Mouse (Mus musculus): ENCODE data around the gene Slc25a47. TPM values are rescaled to one million over a fixed set of nuclear protein-coding genes. Genes with fewer than 3 reads are reported as not detected.
A peak's percentile ranks its signal among the peaks of the same experiment; 100 is the strongest.

Gene Slc25a47
- total RNA-seq (2021): 1 to 10 TPM; 8.4 to 9.3 TPM

GRCm38 (mm10) chr12:108835840-108836409, at the start of gene Slc25a47, which contains the start of gene Slc25a29:
Gene Slc25a47 (plus strand): TSS chr12:108836046.
Gene Slc25a29 (minus strand): TSS chr12:108835883.
- DNase-seq (ENCODE audit: extremely low spot score in 1 of 2, low spot score in 2 of 2): peak; percentile 95 to 98
- intact Hi-C loops (cut with DNase I): loop anchor here (5.0 kb wide), 1 partner anchor 44 kb away; the partner anchor contains the start of gene Yy1

GRCm38 (mm10) chr12:108787329-108787728, 48.5 kb upstream of the Slc25a47 start:
- no peak for DNase-seq (ENCODE audit: extremely low spot score in 1 of 2, low spot score in 2 of 2)
- intact Hi-C loops (cut with DNase I): no loop called here

- peak; percentile 73 to 91 for DNase-seq (ENCODE audit: extremely low spot score in 1 of 2, low spot score in 2 of 2)
- intact Hi-C loops (cut with DNase I): loop anchor here (5.0 kb wide), 1 partner anchor 45 kb away; the partner anchor contains the start of genes Slc25a29 and Slc25a47
These were observed 43.7 kb upstream of the Slc25a47 start for GRCm38 (mm10) chr12:108792152-108792545.

GRCm38 (mm10) chr12:108792546-108793452, 43.0 kb upstream of the Slc25a47 start, which contains the start of gene Yy1:
Gene Yy1 (plus strand): TSS chr12:108792973.
- DNase-seq (ENCODE audit: extremely low spot score in 1 of 2, low spot score in 2 of 2): peak; percentile 96 to 100
- intact Hi-C loops (cut with DNase I): loop anchor here (5.0 kb wide), 1 partner anchor 45 kb away; the partner anchor contains the start of genes Slc25a29 and Slc25a47

GRCm38 (mm10) chr12:108793453-108793941, 42.3 kb upstream of the Slc25a47 start:
- intact Hi-C loops (cut with DNase I): loop anchor here (5.0 kb wide), 1 partner anchor 44 kb away; the partner anchor contains the start of genes Slc25a29 and Slc25a47
- peak; percentile 20 to 70 for DNase-seq (ENCODE audit: extremely low spot score in 1 of 2, low spot score in 2 of 2)

- DNase-seq (ENCODE audit: extremely low spot score in 1 of 2, low spot score in 2 of 2): peak; percentile 52 to 91
- intact Hi-C loops (cut with DNase I): loop anchor here (5.0 kb wide), 1 partner anchor 43 kb away; the partner anchor contains the start of genes Slc25a29 and Slc25a47
These were observed 41.7 kb upstream of the Slc25a47 start for GRCm38 (mm10) chr12:108794078-108794711.

GRCm38 (mm10) chr12:108794979-108795537, 40.8 kb upstream of the Slc25a47 start:
- intact Hi-C loops (cut with DNase I): loop anchor here (5.0 kb wide), 1 partner anchor 42 kb away; the partner anchor contains the start of genes Slc25a29 and Slc25a47
- no peak for DNase-seq (ENCODE audit: extremely low spot score in 1 of 2, low spot score in 2 of 2)

- DNase-seq (ENCODE audit: extremely low spot score in 1 of 2, low spot score in 2 of 2): no peak
- intact Hi-C loops (cut with DNase I): no loop called here
These were observed 34.2 kb upstream of the Slc25a47 start for GRCm38 (mm10) chr12:108801613-108802012.

GRCm38 (mm10) chr12:108804388-108804787, 31.5 kb upstream of the Slc25a47 start:
- intact Hi-C loops (cut with DNase I): no loop called here
- no peak for DNase-seq (ENCODE audit: extremely low spot score in 1 of 2, low spot score in 2 of 2)

GRCm38 (mm10) chr12:108808465-108808864, 27.4 kb upstream of the Slc25a47 start:
- intact Hi-C loops (cut with DNase I): no loop called here
- no peak for DNase-seq (ENCODE audit: extremely low spot score in 1 of 2, low spot score in 2 of 2)

- intact Hi-C loops (cut with DNase I): no loop called here
- no peak for DNase-seq (ENCODE audit: extremely low spot score in 1 of 2, low spot score in 2 of 2)
These were observed 26.1 kb upstream of the Slc25a47 start for GRCm38 (mm10) chr12:108809771-108810170.

GRCm38 (mm10) chr12:108810309-108810708, 25.5 kb upstream of the Slc25a47 start:
- intact Hi-C loops (cut with DNase I): no loop called here
- DNase-seq (ENCODE audit: extremely low spot score in 1 of 2, low spot score in 2 of 2): no peak

- DNase-seq (ENCODE audit: extremely low spot score in 1 of 2, low spot score in 2 of 2): no peak
- intact Hi-C loops (cut with DNase I): no loop called here
These were observed 24.7 kb upstream of the Slc25a47 start for GRCm38 (mm10) chr12:108811133-108811532.

- intact Hi-C loops (cut with DNase I): no loop called here
- DNase-seq (ENCODE audit: extremely low spot score in 1 of 2, low spot score in 2 of 2): no peak
These were observed 23.4 kb upstream of the Slc25a47 start for GRCm38 (mm10) chr12:108812463-108812862.

GRCm38 (mm10) chr12:108814470-108814869, 21.4 kb upstream of the Slc25a47 start:
- DNase-seq (ENCODE audit: extremely low spot score in 1 of 2, low spot score in 2 of 2): no peak
- intact Hi-C loops (cut with DNase I): no loop called here

GRCm38 (mm10) chr12:108816569-108816968, 19.3 kb upstream of the Slc25a47 start:
- intact Hi-C loops (cut with DNase I): no loop called here
- no peak for DNase-seq (ENCODE audit: extremely low spot score in 1 of 2, low spot score in 2 of 2)

- no peak for DNase-seq (ENCODE audit: extremely low spot score in 1 of 2, low spot score in 2 of 2)
- intact Hi-C loops (cut with DNase I): no loop called here
These were observed 15.4 kb upstream of the Slc25a47 start for GRCm38 (mm10) chr12:108820461-108820860.

GRCm38 (mm10) chr12:108823036-108823435, 12.8 kb upstream of the Slc25a47 start:
- intact Hi-C loops (cut with DNase I): no loop called here
- DNase-seq (ENCODE audit: extremely low spot score in 1 of 2, low spot score in 2 of 2): no peak
